Mouse (Mus musculus) midbrain, embryonic 13.5 days (tissue): ENCODE measurements around the gene Grap2. TPM values are rescaled to one million over a fixed set of nuclear protein-coding genes. Genes with fewer than 3 reads are reported as not detected.

Experiments used
- ATAC-seq: fragments of 200-750 bp; cut with Nextera tagmentation; 2 replicates; pipeline ENCODE4 v1.8.0; 2017; ENCODE audit warnings: mild to moderate bottlenecking, moderate TSS enrichment, moderate library complexity
- H3K27ac ChIP-seq: fragments of 300-500 bp; sonication (generic); 2 replicates; pipeline ENCODE4 v1.5.1; 2015; ENCODE audit warnings: inconsistent platforms, mild to moderate bottlenecking, moderate library complexity
- H3K27me3 ChIP-seq: fragments of 300-500 bp; sonication (generic); 2 replicates; pipeline ENCODE4 v1.6.1; 2015; ENCODE audit warnings: mild to moderate bottlenecking, inconsistent platforms
- H3K36me3 ChIP-seq: fragments of 300-500 bp; sonication (generic); 2 replicates; pipeline ENCODE4 v1.6.1; 2015; ENCODE audit warnings: mild to moderate bottlenecking, inconsistent platforms
- H3K4me1 ChIP-seq: fragments of 300-500 bp; sonication (generic); replicated peaks from 2 replicates; pipeline ENCODE4 v1.6.1; 2015; ENCODE audit warnings: inconsistent platforms
- H3K4me2 ChIP-seq: fragments of 300-500 bp; sonication (generic); replicated peaks from 2 replicates; pipeline ENCODE4 v1.6.1; 2015; ENCODE audit warnings: moderate library complexity, mild to moderate bottlenecking, inconsistent platforms
- H3K4me3 ChIP-seq: fragments of 300-500 bp; sonication (generic); replicated peaks from 2 replicates; pipeline ENCODE4 v1.5.1; 2015; ENCODE audit warnings: mild to moderate bottlenecking, inconsistent platforms
- H3K9ac ChIP-seq: fragments of 300-500 bp; sonication (generic); replicated peaks from 2 replicates; pipeline ENCODE4 v1.6.1; 2015; ENCODE audit warnings: mild to moderate bottlenecking, inconsistent platforms
- H3K9me3 ChIP-seq: fragments of 300-500 bp; sonication (generic); 2 replicates; pipeline ENCODE4 v1.6.1; 2016; ENCODE audit warnings: mild to moderate bottlenecking, inconsistent platforms
- WGBS: fragments of 180-500 bp; shearing (Covaris S2); methylation state at CpG from one replicate; pipeline ENCODE4 v1.1.7; 2015; 5-methylcytosine and 5-hydroxymethylcytosine counted together
- polyA plus RNA-seq: library from polyadenylated mRNA; unstranded; fragments of >200 nt; fragmentation: Nextera tagmentation; extraction: Ambion mirVana; gene quantifications from 2 replicates; pipeline ENCODE4 v1.2.1, GENCODE M21; 2015

The Grap2 gene
- polyA plus RNA-seq, 1 experiment from 2014 or later: 1.0 TPM

GRCm38 (mm10) chr15:80682343-80682742 is 109.9 kb downstream of the Grap2 start:
- ATAC-seq: no peak
- 87% methylated on average over 8 of the region's 8 CpGs for WGBS
- Histone ChIP-seq H3K27ac (no peak overlapping the region), H3K9me3 (no peaks in the 10 kb centered on the region), H3K4me3 (no peak overlapping the region), H3K36me3 (no peaks in the 10 kb centered on the region), H3K9ac (no peak overlapping the region), H3K27me3 (0 out of 2 replicates have a peak, but pooled peaks cover 3% of the 10 kb centered on the region), H3K4me1 (peaks cover 68% of the 10 kb centered on the region), H3K4me2 (no peak overlapping the region)

GRCm38 (mm10) chr15:80683151-80683550 is 110.8 kb downstream of the Grap2 start:
- WGBS: 91% methylated on average over 6 of the region's 6 CpGs

GRCm38 (mm10) chr15:80683990-80684389 is 111.6 kb downstream of the Grap2 start:
- peak overlapping the region; percentile 64 for H3K27ac ChIP-seq
- no peak overlapping the region for H3K9ac ChIP-seq
- H3K27me3 ChIP-seq: 0 out of 2 replicates have a peak, but pooled peaks cover 3% of the 10 kb centered on the region
- H3K4me3 ChIP-seq: no peak overlapping the region
- H3K4me2 ChIP-seq: no peak overlapping the region
- ATAC-seq: no peak
- H3K36me3 ChIP-seq: no peaks in the 10 kb centered on the region
- H3K4me1 ChIP-seq: peaks cover 52% of the 10 kb centered on the region
- WGBS: 35% methylated on average over 3 of the region's 3 CpGs
- H3K9me3 ChIP-seq: no peaks in the 10 kb centered on the region

More at GRCm38 (mm10) chr15:80683151-80683550, 110.8 kb downstream of the Grap2 start:
- no peak overlapping the region for H3K4me2 ChIP-seq
- H3K27me3 ChIP-seq: 0 out of 2 replicates have a peak, but pooled peaks cover 3% of the 10 kb centered on the region
- H3K9ac ChIP-seq: no peak overlapping the region
- no peak overlapping the region for H3K27ac ChIP-seq
- H3K9me3 ChIP-seq: no peaks in the 10 kb centered on the region
- no peaks in the 10 kb centered on the region for H3K36me3 ChIP-seq
- H3K4me3 ChIP-seq: no peak overlapping the region
- ATAC-seq: no peak
- H3K4me1 ChIP-seq: peaks cover 61% of the 10 kb centered on the region

GRCm38 (mm10) chr15:80684786-80685602 is 112.6 kb downstream of the Grap2 start:
- H3K36me3 ChIP-seq: no peaks in the 10 kb centered on the region
- no peak for ATAC-seq
- no peak overlapping the region for H3K4me2 ChIP-seq
- peak overlapping the region; percentile 64 for H3K27ac ChIP-seq
- H3K4me1 ChIP-seq: peaks cover 44% of the 10 kb centered on the region
- 0 out of 2 replicates have a peak, but pooled peaks cover 3% of the 10 kb centered on the region for H3K27me3 ChIP-seq
- no peak overlapping the region for H3K4me3 ChIP-seq
- H3K9ac ChIP-seq: no peak overlapping the region
- no peaks in the 10 kb centered on the region for H3K9me3 ChIP-seq
- 9% methylated on average over 8 of the region's 8 CpGs for WGBS

- ATAC-seq: peak; percentile 86
- Histone ChIP-seq H3K27ac (peak overlapping the region; percentile 64; the same call in 1 of the 2 replicates), H3K4me2 (no peak overlapping the region), H3K4me3 (no peak overlapping the region), H3K4me1 (peaks cover 39% of the 10 kb centered on the region), H3K27me3 (0 out of 2 replicates have a peak, but pooled peaks cover 3% of the 10 kb centered on the region), H3K9me3 (no peaks in the 10 kb centered on the region), H3K9ac (no peak overlapping the region), H3K36me3 (no peaks in the 10 kb centered on the region)
- 19% methylated on average over 7 of the region's 7 CpGs for whole genome bisulfite sequencing
These were observed 113.2 kb downstream of the Grap2 start for GRCm38 (mm10) chr15:80685603-80685895.

- Histone ChIP-seq H3K9me3 (no peaks in the 10 kb centered on the region), H3K27me3 (0 out of 2 replicates have a peak, but pooled peaks cover 3% of the 10 kb centered on the region), H3K27ac (no peak overlapping the region), H3K9ac (no peak overlapping the region), H3K4me1 (peaks cover 45% of the 10 kb centered on the region), H3K4me2 (no peak overlapping the region), H3K4me3 (no peak overlapping the region), H3K36me3 (no peaks in the 10 kb centered on the region)
- 73% methylated on average over 7 of the region's 7 CpGs for WGBS
- no peak for ATAC-seq
These were observed 116.1 kb downstream of the Grap2 start for GRCm38 (mm10) chr15:80688536-80688935.

GRCm38 (mm10) chr15:80693492-80693891 is 121.1 kb downstream of the Grap2 start:
- 0 out of 2 replicates have a peak, but pooled peaks have one; percentile 13 for ATAC-seq
- Histone ChIP-seq H3K4me2 (peak overlapping the region; percentile 34; the same call in 1 of the 2 replicates), H3K36me3 (no peaks in the 10 kb centered on the region), H3K9me3 (no peaks in the 10 kb centered on the region), H3K27ac (peak overlapping the region; percentile 16; the same call in 1 of the 2 replicates), H3K9ac (0 out of 2 replicates have a peak overlapping the region, but pooled peaks have one; percentile 14), H3K4me3 (no peak overlapping the region), H3K4me1 (peaks cover 34% of the 10 kb centered on the region), H3K27me3 (peaks cover 3% of the 10 kb centered on the region; the same call in 1 of the 2 replicates)
- 20% methylated on average over 3 of the region's 3 CpGs for WGBS

- ATAC-seq: peak; percentile 83
- H3K36me3 ChIP-seq: no peaks in the 10 kb centered on the region
- H3K4me2 ChIP-seq: peak overlapping the region; percentile 34
- 0 out of 2 replicates have a peak overlapping the region, but pooled peaks have one; percentile 7 for H3K4me3 ChIP-seq
- WGBS: 19% methylated on average over 11 of the region's 11 CpGs
- peaks cover 3% of the 10 kb centered on the region; the same call in 1 of the 2 replicates for H3K27me3 ChIP-seq
- peaks cover 34% of the 10 kb centered on the region for H3K4me1 ChIP-seq
- H3K9me3 ChIP-seq: no peaks in the 10 kb centered on the region
- no peak overlapping the region; the same call in 1 of the 2 replicates for H3K9ac ChIP-seq
- peak overlapping the region; percentile 16; the same call in 1 of the 2 replicates for H3K27ac ChIP-seq
These were observed 121.9 kb downstream of the Grap2 start for GRCm38 (mm10) chr15:80694125-80694910.

GRCm38 (mm10) chr15:80697564-80697963 is 125.2 kb downstream of the Grap2 start:
- Histone ChIP-seq H3K27me3 (peaks cover 3% of the 10 kb centered on the region; the same call in 1 of the 2 replicates), H3K4me2 (no peak overlapping the region), H3K36me3 (no peaks in the 10 kb centered on the region), H3K27ac (no peak overlapping the region), H3K9ac (no peak overlapping the region), H3K9me3 (no peaks in the 10 kb centered on the region), H3K4me3 (no peak overlapping the region), H3K4me1 (peaks cover 30% of the 10 kb centered on the region)
- WGBS: 68% methylated on average over 5 of the region's 5 CpGs
- ATAC-seq: no peak

GRCm38 (mm10) chr15:80701481-80702257 is 129.3 kb downstream of the Grap2 start:
- Histone ChIP-seq H3K4me3 (no peak overlapping the region), H3K4me2 (no peak overlapping the region), H3K27ac (no peak overlapping the region), H3K9me3 (no peaks in the 10 kb centered on the region), H3K27me3 (peaks cover 3% of the 10 kb centered on the region; the same call in 1 of the 2 replicates), H3K4me1 (peaks cover 16% of the 10 kb centered on the region), H3K9ac (peak overlapping the region; percentile 39; the same call in 1 of the 2 replicates), H3K36me3 (no peaks in the 10 kb centered on the region)
- no peak for ATAC-seq
- 76% methylated on average over 8 of the region's 8 CpGs for WGBS
